Mouse (Mus musculus): Measurements from ENCODE around the gene Ebpl. TPM values are rescaled to one million over a fixed set of nuclear protein-coding genes. Genes with fewer than 3 reads are reported as not detected.
A peak's percentile ranks its signal among the peaks of the same experiment; 100 is the strongest.
"Not testable (repeated sequence)": the region's sequence is repeated elsewhere in the genome, so short reads cannot be mapped to it uniquely, and the experiment has no call there.

The Ebpl gene
- total RNA-seq, 2 experiments from 2014 or later = 1.8 to 1.9 TPM

- intact Hi-C loops (cut with DNase I; ENCODE audit: low total_unique reads) = loop anchor here (5.0 kb wide), 1 partner anchor 166 kb away; no protein-coding TSS in a partner anchor
Measured at GRCm38 (mm10) chr14:61330996-61331561, 29.2 kb downstream of the Ebpl start.

GRCm38 (mm10) chr14:61330591-61330990, 29.6 kb downstream of the Ebpl start:
- DNase-seq = no peak
- intact Hi-C loops (cut with DNase I; ENCODE audit: low total_unique reads) = loop anchor here (5.0 kb wide), 1 partner anchor 167 kb away; no protein-coding TSS in a partner anchor

More at GRCm38 (mm10) chr14:61330996-61331561, 29.2 kb downstream of the Ebpl start:
- peak; percentile 84 for DNase-seq

GRCm38 (mm10) chr14:61327618-61328450, 32.4 kb downstream of the Ebpl start:
- intact Hi-C loops (cut with DNase I; ENCODE audit: low total_unique reads) = no loop called here
- peak; percentile 80 for DNase-seq

- DNase-seq; intact Hi-C loops (cut with DNase I; ENCODE audit: low total_unique reads): not testable (repeated sequence)
Measured at GRCm38 (mm10) chr14:61327007-61327406, 33.2 kb downstream of the Ebpl start.

GRCm38 (mm10) chr14:61322740-61323139, 37.5 kb downstream of the Ebpl start:
- no peak for DNase-seq
- intact Hi-C loops (cut with DNase I; ENCODE audit: low total_unique reads) = no loop called here

GRCm38 (mm10) chr14:61321200-61321599, 39.0 kb downstream of the Ebpl start:
- intact Hi-C loops (cut with DNase I; ENCODE audit: low total_unique reads) = no loop called here
- DNase-seq = no peak

GRCm38 (mm10) chr14:61320765-61321164, 39.5 kb downstream of the Ebpl start:
- DNase-seq = no peak

GRCm38 (mm10) chr14:61316861-61317260, 43.4 kb downstream of the Ebpl start:
- DNase-seq = peak; percentile 29

More at GRCm38 (mm10) chr14:61320765-61321164, 39.5 kb downstream of the Ebpl start:
- intact Hi-C loops (cut with DNase I; ENCODE audit: low total_unique reads) = no loop called here

GRCm38 (mm10) chr14:61310963-61311362, 49.3 kb downstream of the Ebpl start:
- DNase-seq = peak; percentile 33
- intact Hi-C loops (cut with DNase I; ENCODE audit: low total_unique reads) = no loop called here

More at GRCm38 (mm10) chr14:61316861-61317260, 43.4 kb downstream of the Ebpl start:
- intact Hi-C loops (cut with DNase I; ENCODE audit: low total_unique reads) = no loop called here

GRCm38 (mm10) chr14:61310036-61310772, 50.0 kb downstream of the Ebpl start:
- no peak for DNase-seq
- intact Hi-C loops (cut with DNase I; ENCODE audit: low total_unique reads) = no loop called here

GRCm38 (mm10) chr14:61309593-61309992, 50.6 kb downstream of the Ebpl start, which contains the start of gene Arl11:
Gene Arl11, plus strand, starts transcription at chr14:61309753.
- intact Hi-C loops (cut with DNase I; ENCODE audit: low total_unique reads) = no loop called here
- no peak for DNase-seq

- DNase-seq = no peak
- intact Hi-C loops (cut with DNase I; ENCODE audit: low total_unique reads) = no loop called here
Measured at GRCm38 (mm10) chr14:61303969-61304609, 56.1 kb downstream of the Ebpl start.

- intact Hi-C loops (cut with DNase I; ENCODE audit: low total_unique reads) = no loop called here
- no peak for DNase-seq
Measured at GRCm38 (mm10) chr14:61302428-61302827, 57.8 kb downstream of the Ebpl start.

GRCm38 (mm10) chr14:61301323-61301722, 58.9 kb downstream of the Ebpl start:
- no peak for DNase-seq
- intact Hi-C loops (cut with DNase I; ENCODE audit: low total_unique reads) = no loop called here

GRCm38 (mm10) chr14:61299810-61300209, 60.4 kb downstream of the Ebpl start:
- intact Hi-C loops (cut with DNase I; ENCODE audit: low total_unique reads) = no loop called here
- no peak for DNase-seq

- DNase-seq = peak; percentile 46
- intact Hi-C loops (cut with DNase I; ENCODE audit: low total_unique reads) = loop anchor here (2.0 to 5.0 kb wide), 2 partner anchors 52 to 494 kb away; no protein-coding TSS in a partner anchor
Measured at GRCm38 (mm10) chr14:61294738-61295079, 65.5 kb downstream of the Ebpl start.

GRCm38 (mm10) chr14:61293884-61294737, 66.1 kb downstream of the Ebpl start:
- intact Hi-C loops (cut with DNase I; ENCODE audit: low total_unique reads) = loop anchor here (2.0 to 5.0 kb wide), 2 partner anchors 52 to 493 kb away; no protein-coding TSS in a partner anchor
- DNase-seq = peak; percentile 56

GRCm38 (mm10) chr14:61290664-61291063, 69.6 kb downstream of the Ebpl start:
- intact Hi-C loops (cut with DNase I; ENCODE audit: low total_unique reads) = loop anchor here (5.0 kb wide), 1 partner anchor 48 kb away; no protein-coding TSS in a partner anchor
- no peak for DNase-seq
